Mouse (Mus musculus): ENCODE measurements around the gene Ptpra.

Ptpra gene

GRCm38 (mm10) chr2:130582552-130582951, 132.5 kb downstream of the Ptpra start, which contains the start of gene Avp:
Gene Avp, minus strand, starts transcription at chr2:130582554.
- in situ Hi-C loops (cut with MboI; ENCODE audit: unreplicated experiment in 2 of 2): no loop called here

GRCm38 (mm10) chr2:130583902-130584560, 134.0 kb downstream of the Ptpra start:
- in situ Hi-C loops (cut with MboI; ENCODE audit: unreplicated experiment in 2 of 2): no loop called here

GRCm38 (mm10) chr2:130586016-130586415, 135.9 kb downstream of the Ptpra start:
- in situ Hi-C loops (cut with MboI; ENCODE audit: unreplicated experiment in 2 of 2): loop anchor here in 1 of 2 experiments (5.0 kb wide), 1 partner anchor 366 kb away; no protein-coding TSS in a partner anchor

- in situ Hi-C loops (cut with MboI; ENCODE audit: unreplicated experiment in 2 of 2): loop anchor here in 1 of 2 experiments (5.0 kb wide), 1 partner anchor 364 kb away; no protein-coding TSS in a partner anchor
Measured at GRCm38 (mm10) chr2:130588373-130588772, 138.3 kb downstream of the Ptpra start.

- in situ Hi-C loops (cut with MboI; ENCODE audit: unreplicated experiment in 2 of 2): loop anchor here in 1 of 2 experiments (5.0 kb wide), 1 partner anchor 363 kb away; no protein-coding TSS in a partner anchor
Measured at GRCm38 (mm10) chr2:130589157-130589556, 139.1 kb downstream of the Ptpra start.

- in situ Hi-C loops (cut with MboI; ENCODE audit: unreplicated experiment in 2 of 2): loop anchor here in 1 of 2 experiments (5.0 kb wide), 1 partner anchor 363 kb away; no protein-coding TSS in a partner anchor
Measured at GRCm38 (mm10) chr2:130589761-130590160, 139.7 kb downstream of the Ptpra start.

- in situ Hi-C loops (cut with MboI; ENCODE audit: unreplicated experiment in 2 of 2): no loop called here
Measured at GRCm38 (mm10) chr2:130591016-130591415, 140.9 kb downstream of the Ptpra start.

- in situ Hi-C loops (cut with MboI; ENCODE audit: unreplicated experiment in 2 of 2): no loop called here
Measured at GRCm38 (mm10) chr2:130595596-130595995, 145.5 kb downstream of the Ptpra start.

- in situ Hi-C loops (cut with MboI; ENCODE audit: unreplicated experiment in 2 of 2): no loop called here
Measured at GRCm38 (mm10) chr2:130597601-130598010, 147.5 kb downstream of the Ptpra start.

- in situ Hi-C loops (cut with MboI; ENCODE audit: unreplicated experiment in 2 of 2): no loop called here
Measured at GRCm38 (mm10) chr2:130598399-130598798, 148.3 kb downstream of the Ptpra start.

GRCm38 (mm10) chr2:130602195-130602594, 152.1 kb downstream of the Ptpra start:
- in situ Hi-C loops (cut with MboI; ENCODE audit: unreplicated experiment in 2 of 2): loop anchor here in 1 of 2 experiments (25.0 kb wide), 1 partner anchor 910 kb away; no protein-coding TSS in a partner anchor

Data from v-Abl transformed pro-B cells (cell line).